Mouse (Mus musculus) heart, adult 10 weeks (tissue): Measurements from ENCODE around the gene Cenpw. TPM values are rescaled to one million over a fixed set of nuclear protein-coding genes. Genes with fewer than 3 reads are reported as not detected.

Experiments used
- polyA plus RNA-seq: library from polyadenylated mRNA; stranded (reverse); fragments of 350-450 nt; fragmentation: Illumina TruSeq; extraction: RNeasy Lipid Tissue Mini Kit (QIAGEN cat#74804); gene quantifications from one replicate; pipeline ENCODE4 v1.2.3, GENCODE M21; 2014; ENCODE audit warnings: low read depth, low replicate concordance

Gene Cenpw
- polyA plus RNA-seq = 0.92 TPM

DNA sequence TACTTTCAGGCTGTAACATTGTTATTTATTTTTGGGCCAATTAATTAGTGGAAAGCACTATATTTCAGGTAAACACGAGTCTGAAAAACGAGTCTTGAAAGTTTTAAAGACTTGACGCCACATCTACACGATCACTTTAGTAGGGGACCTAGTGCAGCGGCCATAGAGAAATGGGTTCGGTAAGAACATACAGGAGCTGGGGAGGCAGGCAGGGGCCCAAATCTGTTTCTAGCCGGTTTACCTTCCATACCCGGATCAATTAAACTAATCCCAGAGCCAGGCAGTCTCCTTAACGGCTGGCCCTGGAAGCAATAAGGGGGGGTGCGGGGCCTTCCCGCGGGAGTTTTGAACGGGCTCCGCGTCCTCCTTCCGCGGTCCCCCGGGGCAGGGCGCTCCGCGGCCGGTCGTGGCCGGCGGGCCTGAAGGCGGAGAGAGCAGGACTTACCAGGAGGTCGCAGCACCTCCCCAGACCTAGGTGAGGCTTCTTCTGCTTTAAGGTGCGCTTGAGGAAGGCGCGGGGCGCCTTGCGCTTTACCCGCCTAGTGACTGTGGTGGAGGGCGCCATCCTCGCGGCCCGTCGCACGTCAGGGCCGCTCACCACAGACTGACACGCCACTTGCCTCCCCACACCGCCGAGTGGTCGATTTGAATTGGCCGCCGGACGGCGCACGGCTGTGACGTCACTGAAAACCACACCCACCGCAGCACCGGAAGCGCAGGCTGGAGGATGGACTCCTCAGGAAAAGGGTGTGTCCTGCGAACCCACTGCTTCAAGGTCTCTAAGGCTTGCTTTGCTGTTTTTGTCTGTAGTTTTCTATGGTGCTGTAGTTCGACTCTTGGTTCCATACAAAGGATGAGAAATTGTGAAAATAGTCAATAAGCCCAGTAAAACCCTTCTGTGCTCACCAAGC lies at the start of gene Cenpw:
Cenpw (minus strand) TSS at position 645 of the 911 bp plus-strand sequence.

